16 mouse cellular contexts compared by ENCODE assay signal in the genomic region with DNA sequence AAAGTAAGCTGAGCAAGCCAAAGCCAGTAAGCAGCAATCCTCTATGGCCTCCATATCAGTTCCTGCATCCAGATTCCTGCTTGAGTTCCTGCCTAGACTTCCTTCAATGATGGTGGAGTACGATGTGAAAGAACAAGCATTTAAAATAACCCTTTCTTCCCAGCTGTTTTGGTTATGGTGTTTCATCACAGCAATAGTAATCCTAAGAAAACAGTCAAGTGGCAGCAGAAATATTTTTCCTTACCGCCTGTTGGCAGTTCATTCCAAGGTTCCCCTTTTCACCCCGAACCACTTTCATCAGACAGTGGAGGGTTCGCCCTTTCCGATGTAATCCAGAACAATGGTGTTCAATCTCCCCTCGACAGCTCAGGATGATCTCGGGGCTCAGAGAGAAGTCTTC.
DNase-seq lines count a peak whose midpoint lies in the region.
"Had no signal": no experiment of that assay in that cellular context is flagged by ENCODE, and none has a peak within 500 bp of the region (broad histone marks: within the 10 kb centered on the region; RNA-seq: fewer than 3 reads in every experiment).

No protein-coding gene starts in this region.

- DNase-seq in heart, adult 11 months: peak; percentile 29
- DNase-seq in heart, adult 9 months (ENCODE audit: low spot score in 2 of 2): no peak
- DNase-seq in fat pad, adult 2 months (ENCODE audit: extremely low read depth, low read depth, low spot score): peak; percentile 67
- peak; percentile 84 for DNase-seq in gonadal fat pad, adult 2 months (ENCODE audit: low read depth)
- DNase-seq in urinary bladder, postnatal 4 days (ENCODE audit: low spot score in 2 of 2): no peak
- DNase-seq in adrenal gland, postnatal 25 days: no peak
- DNase-seq: adrenal gland, adult 2 months; adrenal gland, adult 8-10 months; adrenal gland, postnatal 10 days; adrenal gland, postnatal 14 days; adrenal gland, postnatal 36 days; B cell, adult 2 months; cerebellum, adult 11 months; cerebellum, adult 11-12 months; cerebellum, adult 18-20 months; cerebellum, adult 2 months had no signal

Comparison
In these comparisons a context has a peak if more than half of its experiments do, and no peak if none do; other contexts are left out.
1. DNase-seq: peak in heart, adult 11 months (single experiment), fat pad, adult 2 months (single experiment) and gonadal fat pad, adult 2 months (single experiment); none in heart, adult 9 months (0 of 2), urinary bladder, postnatal 4 days (0 of 2) and adrenal gland, postnatal 25 days (single experiment).